Mouse (Mus musculus): ENCODE measurements around the gene Kif21b. TPM values are rescaled to one million over a fixed set of nuclear protein-coding genes. Genes with fewer than 3 reads are reported as not detected.

Gene Kif21b
- total and polyA plus RNA-seq, 3 experiments, result 4.0 to 34.0 TPM; not detected in 1

DNA sequence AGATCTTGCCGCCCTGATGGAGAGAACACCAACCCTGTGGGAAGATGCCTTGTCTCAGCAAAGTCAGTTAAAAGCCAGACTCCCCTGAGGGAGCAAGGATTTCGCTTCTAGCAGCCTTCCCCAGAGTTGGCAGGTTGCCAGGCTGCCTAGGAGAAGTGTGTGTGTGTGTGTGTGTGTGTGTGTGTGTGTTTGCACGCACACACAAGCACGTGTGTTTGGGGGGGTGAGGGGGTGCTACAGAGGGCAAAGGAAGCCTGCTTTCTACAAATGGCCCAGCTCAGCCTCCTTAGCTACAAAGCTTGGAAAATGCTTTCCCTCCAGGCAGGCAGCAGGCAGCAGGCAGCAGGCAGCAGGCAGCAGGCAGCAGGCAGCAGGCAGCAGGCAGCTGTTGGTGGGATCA is 6.4 kb downstream of the Kif21b start (continued):
- TF ChIP-seq MYC (IDR thresholded peaks at IDR 0.05; ENCODE audit: low read depth, low read length) (no peak; the same call in 1 of the 2 replicates), ZC3H11A (IDR thresholded peaks at IDR 0.05; ENCODE audit: low read depth, low read length) (no peak), NELFE (IDR thresholded peaks at IDR 0.05; ENCODE audit: low read depth, low read length) (no peak), CTCF (IDR thresholded peaks at IDR 0.05 in 2 of 3, conservative IDR thresholded peaks at IDR 0.05 in 1 of 3; ENCODE audit: control insufficient read depth in 1 of 3, insufficient read depth in 1 of 3, low read depth in 2 of 3, low read length in 3 of 3, poor library complexity in 1 of 3, severe bottlenecking in 1 of 3) (no peak), MAFK (IDR thresholded peaks at IDR 0.05; ENCODE audit: borderline replicate concordance, low read depth, low read length) (no peak), RCOR1 (IDR thresholded peaks at IDR 0.05; ENCODE audit: low read depth, low read length) (no peak), GATA1 (IDR thresholded peaks at IDR 0.05; ENCODE audit: low read depth, low read length) (no peak), HCFC1 (IDR thresholded peaks at IDR 0.05; ENCODE audit: low read depth, low read length) (no peak), ETS1 (IDR thresholded peaks at IDR 0.05; ENCODE audit: low read depth, low read length) (0 out of 2 replicates have a peak, but pooled peaks have one; percentile 23), TBP (IDR thresholded peaks at IDR 0.05; ENCODE audit: low read depth, low read length) (no peak), GABPA (IDR thresholded peaks at IDR 0.05; ENCODE audit: low read depth, low read length) (no peak), POLR2A (IDR thresholded peaks at IDR 0.05; ENCODE audit: control insufficient read depth in 1 of 2, insufficient read depth in 1 of 2, low read depth in 1 of 2, low read length in 2 of 2, poor library complexity in 1 of 2) (no peak), SIN3A (IDR thresholded peaks at IDR 0.05; ENCODE audit: low read length) (peak; percentile 43; the same call in 1 of the 2 replicates), CHD1 (IDR thresholded peaks at IDR 0.05; ENCODE audit: low read depth, low read length) (no peak), TAL1 (IDR thresholded peaks at IDR 0.05; ENCODE audit: low read length) (no peak), BHLHE40 (IDR thresholded peaks at IDR 0.05; ENCODE audit: borderline replicate concordance, low read depth, low read length) (peak; percentile 72; the same call in 1 of the 2 replicates), MYB (IDR thresholded peaks at IDR 0.05; ENCODE audit: low read depth, low read length) (no peak), MAZ (IDR thresholded peaks at IDR 0.05; ENCODE audit: low read depth, low read length) (0 out of 2 replicates have a peak, but pooled peaks have one; percentile 20), CHD2 (IDR thresholded peaks at IDR 0.05; ENCODE audit: low read length) (no peak), POLR2AphosphoS2 (IDR thresholded peaks at IDR 0.05; ENCODE audit: low read length) (no peak), ZMIZ1 (IDR thresholded peaks at IDR 0.05; ENCODE audit: low read depth, low read length) (no peak)

DNA sequence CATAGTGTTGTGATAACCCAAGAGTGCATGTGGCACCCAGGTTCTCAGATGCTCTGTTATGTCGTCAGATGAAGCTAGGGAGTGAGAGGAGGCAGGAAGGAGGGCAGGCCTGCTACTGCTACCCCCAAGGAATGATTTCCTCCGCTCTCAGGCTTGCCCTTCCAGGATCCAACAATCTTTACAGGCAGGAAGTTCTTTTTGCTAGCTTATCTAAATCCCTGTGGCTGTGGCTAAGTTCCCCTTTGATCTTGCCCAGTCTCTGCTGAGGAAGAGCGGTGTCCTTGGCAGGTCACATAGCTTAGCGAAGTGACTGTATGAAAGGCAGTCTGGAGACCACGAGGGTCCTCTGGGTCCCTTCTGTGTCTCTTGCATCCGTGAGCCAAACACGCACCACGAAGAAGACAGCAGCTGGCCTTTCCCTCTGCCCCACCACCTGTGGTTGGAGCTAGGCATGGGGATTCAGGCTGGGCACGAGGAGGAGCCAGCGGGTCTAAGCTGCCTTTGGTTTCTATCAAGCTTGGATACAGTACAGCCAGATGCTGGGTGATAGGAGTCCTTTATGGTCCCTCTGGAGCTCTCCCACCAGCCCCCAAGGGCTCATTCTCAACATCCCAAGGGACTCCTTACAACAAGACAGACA is 7.1 kb downstream of the Kif21b start:
- Histone ChIP-seq H3K36me3 (ENCODE audit: control insufficient read depth in 1 of 2, insufficient read depth in 2 of 2, low read length in 2 of 2) (peaks cover 0 to 35% of the 10 kb centered on the region in 2 experiments; a peak in 3 of 4 replicates), H3K27ac (ENCODE audit: control insufficient read depth, low read depth, low read length) (no peak overlapping the region), H3K9me3 (replicated peaks; ENCODE audit: insufficient read depth, low read length) (no peaks in the 10 kb centered on the region), H3K4me1 (ENCODE audit: control insufficient read depth in 1 of 2, insufficient read depth in 2 of 2, low read length in 2 of 2) (peaks cover 26 to 47% of the 10 kb centered on the region in 2 experiments), H3K4me3 (ENCODE audit: control insufficient read depth in 1 of 2, insufficient read depth in 1 of 2, low read depth in 2 of 2, low read length in 2 of 2) (no peak overlapping the region), H3K79me2 (ENCODE audit: control insufficient read depth, insufficient read depth, low read length, poor library complexity) (peaks cover 3% of the 10 kb centered on the region; the same call in 1 of the 2 replicates), H3K27me3 (ENCODE audit: control insufficient read depth in 1 of 2, insufficient read depth in 2 of 2, low read length in 2 of 2) (no peaks in the 10 kb centered on the region), H3K9ac (ENCODE audit: control insufficient read depth, low read depth, low read length, poor library complexity, severe bottlenecking) (no peak overlapping the region)
- peak; percentile 46 for DNase-seq (ENCODE audit: low read depth, low spot score)
- TF ChIP-seq RCOR1 (IDR thresholded peaks at IDR 0.05; ENCODE audit: low read depth, low read length) (peak; percentile 68), ZMIZ1 (IDR thresholded peaks at IDR 0.05; ENCODE audit: low read depth, low read length) (no peak), TBP (IDR thresholded peaks at IDR 0.05; ENCODE audit: low read depth, low read length) (peak; percentile 94), GATA1 (IDR thresholded peaks at IDR 0.05; ENCODE audit: low read depth, low read length) (peak; percentile 51)
